ENCODE assay signal across 9 mouse cellular contexts in the genomic region with DNA sequence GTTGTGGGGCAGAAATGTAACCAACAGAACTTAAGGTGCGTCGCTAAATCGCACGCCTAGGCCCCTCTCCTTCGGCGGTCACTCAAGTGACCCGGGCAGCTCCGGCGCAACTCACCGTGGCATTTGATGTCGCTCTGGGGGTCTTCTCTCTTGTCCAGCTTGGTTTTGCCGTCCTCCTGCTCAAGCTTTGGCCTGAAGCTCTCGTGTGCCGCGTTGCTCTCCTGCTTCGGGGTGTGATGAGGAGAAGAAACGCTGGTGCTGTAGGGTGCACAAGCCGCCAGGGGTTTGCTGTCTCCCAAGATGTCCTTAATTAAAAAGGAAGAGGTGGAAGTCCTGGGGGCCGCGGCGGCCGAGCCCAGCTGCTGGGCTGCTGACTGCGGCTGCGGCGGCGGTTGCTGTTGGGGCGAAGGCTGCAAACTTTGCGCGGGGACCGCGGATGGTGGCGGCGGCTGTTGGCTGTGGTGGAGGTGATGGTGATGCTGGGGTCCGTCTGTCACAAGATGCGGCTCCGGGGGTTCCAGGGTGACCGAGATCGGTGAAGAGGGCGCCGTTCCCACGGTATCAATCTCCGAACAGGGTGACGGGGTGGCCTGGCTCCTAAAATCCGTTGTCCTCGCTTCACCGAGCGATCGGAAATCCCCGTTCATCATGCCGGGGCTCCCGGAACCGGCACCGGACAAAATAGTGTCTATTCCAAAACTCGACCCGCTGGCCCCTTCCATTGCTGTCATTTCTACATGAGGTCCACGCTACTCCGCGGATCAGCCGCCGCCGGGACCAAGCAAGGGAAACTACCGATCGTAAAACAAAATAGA. TPM values are rescaled to one million over a fixed set of nuclear protein-coding genes. Genes with fewer than 3 reads are reported as not detected.
DNase-seq lines count a peak whose midpoint lies in the region; ATAC-seq lines count a peak whose summit lies in the region.
"Had no signal": no experiment of that assay in that cellular context is flagged by ENCODE, and none has a peak within 500 bp of the region (broad histone marks: within the 10 kb centered on the region; RNA-seq: fewer than 3 reads in every experiment).

No protein-coding gene starts in this region.

- no peak overlapping the region for H3K27ac ChIP-seq in intestine, embryonic 14.5 days (ENCODE audit: low read depth)
- no peak overlapping the region for H3K27ac ChIP-seq in intestine, embryonic 16.5 days (ENCODE audit: low read length)
- H3K27ac ChIP-seq in hindbrain, embryonic 11.5 days (ENCODE audit: low read depth, low read length): no peak overlapping the region
- no peak overlapping the region for H3K27ac ChIP-seq in neural tube, embryonic 11.5 days (ENCODE audit: low read depth, low read length)

- DNase-seq in intestine, embryonic 14.5 days (ENCODE audit: low spot score): peak; percentile 84
- DNase-seq in cerebellum, postnatal 36 days: peak; percentile 44 to 62
- DNase-seq in hindbrain, embryonic 11.5 days (ENCODE audit: low spot score): peak; percentile 67
- DNase-seq in neural tube, embryonic 11.5 days (ENCODE audit: low spot score): peak; percentile 62
- no peak for DNase-seq in left cerebral cortex, adult 11 months (ENCODE audit: low spot score)
- DNase-seq in urinary bladder, postnatal 25 days (ENCODE audit: low spot score): no peak
- DNase-seq in adipocyte (ENCODE audit: low spot score): no peak

- H3K4me3 ChIP-seq in intestine, embryonic 14.5 days (ENCODE audit: low read depth, low read length): peak overlapping the region; percentile 44; the same call in 1 of the 2 replicates
- no peak overlapping the region for H3K4me3 ChIP-seq in intestine, embryonic 16.5 days (ENCODE audit: low read length)
- H3K4me3 ChIP-seq in hindbrain, embryonic 11.5 days (ENCODE audit: low read depth, low read length): peak overlapping the region; percentile 51
- peak overlapping the region; percentile 44 for H3K4me3 ChIP-seq in neural tube, embryonic 11.5 days (ENCODE audit: low read depth, low read length)

- no peaks in the 10 kb centered on the region for H3K9me3 ChIP-seq in intestine, embryonic 14.5 days (ENCODE audit: control insufficient read depth, low read length)
- H3K9me3 ChIP-seq in intestine, embryonic 16.5 days (ENCODE audit: control insufficient read depth, low read length): no peaks in the 10 kb centered on the region
- no peaks in the 10 kb centered on the region for H3K9me3 ChIP-seq in hindbrain, embryonic 11.5 days (ENCODE audit: control insufficient read depth, low read length)
- no peaks in the 10 kb centered on the region for H3K9me3 ChIP-seq in neural tube, embryonic 11.5 days (ENCODE audit: control insufficient read depth, low read length)

- ATAC-seq in intestine, embryonic 14.5 days (replicated peaks; ENCODE audit: low FRiP score, low TSS enrichment, low read depth): no peak
- ATAC-seq in intestine, embryonic 16.5 days: no peak
- ATAC-seq in hindbrain, embryonic 11.5 days (ENCODE audit: low FRiP score): no peak
- no peak for ATAC-seq in neural tube, embryonic 11.5 days (ENCODE audit: insufficient read depth, low FRiP score, low TSS enrichment)

- peaks cover 98% of the 10 kb centered on the region for H3K27me3 ChIP-seq in intestine, embryonic 14.5 days (replicated peaks; ENCODE audit: control insufficient read depth, insufficient read depth, low read length)
- H3K27me3 ChIP-seq in intestine, embryonic 16.5 days (replicated peaks; ENCODE audit: control insufficient read depth, insufficient read depth, low read length): peaks cover 85% of the 10 kb centered on the region
- H3K27me3 ChIP-seq in hindbrain, embryonic 11.5 days (ENCODE audit: control insufficient read depth, insufficient read depth, low read length): peaks cover 83% of the 10 kb centered on the region
- H3K27me3 ChIP-seq in neural tube, embryonic 11.5 days (ENCODE audit: control insufficient read depth, insufficient read depth, low read length): peaks cover 91% of the 10 kb centered on the region

- under 1% methylated on average over 63 of the region's 63 CpGs for WGBS in intestine, embryonic 14.5 days
- under 1% methylated on average over 63 of the region's 63 CpGs for WGBS in intestine, embryonic 16.5 days
- WGBS in hindbrain, embryonic 11.5 days: under 1% methylated on average over 61 of the region's 63 CpGs
- under 1% methylated on average over 63 of the region's 63 CpGs for WGBS in neural tube, embryonic 11.5 days

- H3K4me2 ChIP-seq in intestine, embryonic 14.5 days (ENCODE audit: low read length): peak overlapping the region; percentile 70; the same call in 1 of the 2 replicates
- H3K4me2 ChIP-seq in intestine, embryonic 16.5 days (ENCODE audit: low read depth, low read length): no peak overlapping the region
- H3K4me2 ChIP-seq in hindbrain, embryonic 11.5 days (replicated peaks; ENCODE audit: low read depth, low read length): peak overlapping the region; percentile 8
- peak overlapping the region; percentile 94; the same call in 1 of the 2 replicates for H3K4me2 ChIP-seq in neural tube, embryonic 11.5 days (ENCODE audit: low read depth)

- H3K4me1 ChIP-seq in intestine, embryonic 14.5 days (replicated peaks; ENCODE audit: control insufficient read depth, insufficient read depth, low read length): 0 out of 2 replicates have a peak, but pooled peaks cover 4% of the 10 kb centered on the region
- H3K4me1 ChIP-seq in intestine, embryonic 16.5 days (ENCODE audit: control insufficient read depth, insufficient read depth, low read length): peaks cover 17% of the 10 kb centered on the region
- peaks cover 13% of the 10 kb centered on the region for H3K4me1 ChIP-seq in hindbrain, embryonic 11.5 days (replicated peaks; ENCODE audit: control insufficient read depth, insufficient read depth, low read length)
- no peaks in the 10 kb centered on the region; the same call in 1 of the 2 replicates for H3K4me1 ChIP-seq in neural tube, embryonic 11.5 days (ENCODE audit: control insufficient read depth, insufficient read depth, low read length)

- H3K36me3 ChIP-seq in intestine, embryonic 14.5 days (ENCODE audit: control insufficient read depth, insufficient read depth, low read length): no peaks in the 10 kb centered on the region
- H3K36me3 ChIP-seq in intestine, embryonic 16.5 days (ENCODE audit: control insufficient read depth, insufficient read depth, low read length): no peaks in the 10 kb centered on the region
- no peaks in the 10 kb centered on the region for H3K36me3 ChIP-seq in hindbrain, embryonic 11.5 days (ENCODE audit: control insufficient read depth, insufficient read depth, low read length)
- no peaks in the 10 kb centered on the region for H3K36me3 ChIP-seq in neural tube, embryonic 11.5 days (ENCODE audit: control insufficient read depth, insufficient read depth, low read length)

- H3K9ac ChIP-seq in intestine, embryonic 14.5 days (ENCODE audit: low read length): no peak overlapping the region
- H3K9ac ChIP-seq in intestine, embryonic 16.5 days (ENCODE audit: low read depth, low read length): no peak overlapping the region
- 0 out of 2 replicates have a peak overlapping the region, but pooled peaks have one; percentile 4 for H3K9ac ChIP-seq in hindbrain, embryonic 11.5 days (ENCODE audit: low read depth, low read length)
- H3K9ac ChIP-seq in neural tube, embryonic 11.5 days (ENCODE audit: low read length): no peak overlapping the region

RNA-seq across cellular contexts. Expression of a gene that starts 0.6 kb away (rescaled TPM):
- polyA plus RNA-seq in intestine, embryonic 14.5 days (2014; fragmentation: Nextera tagmentation; extraction: Ambion mirVana): not detected in 2 replicates
- polyA plus RNA-seq in intestine, embryonic 16.5 days (2015; fragmentation: Nextera tagmentation; extraction: Ambion mirVana): not detected in 2 replicates
- 2.0 and 3.3 TPM in 2 replicates for polyA plus RNA-seq in hindbrain, embryonic 11.5 days (2014; fragmentation: Nextera tagmentation; extraction: Ambion mirVana)
- polyA plus RNA-seq in neural tube, embryonic 11.5 days (2014; fragmentation: Nextera tagmentation; extraction: Ambion mirVana): 3.9 and 4.2 TPM in 2 replicates
- polyA plus RNA-seq: cortical plate, adult 2 months had no signal

Comparison
In these comparisons a context has a peak if more than half of its experiments do, and no peak if none do; other contexts are left out.
1. DNase-seq: peak in intestine, embryonic 14.5 days (single experiment), cerebellum, postnatal 36 days (2 of 2), hindbrain, embryonic 11.5 days (single experiment) and neural tube, embryonic 11.5 days (single experiment); none in left cerebral cortex, adult 11 months (single experiment), urinary bladder, postnatal 25 days (single experiment) and adipocyte (single experiment).